Mouse (Mus musculus): ENCODE results near the gene Nanog. TPM values are rescaled to one million over a fixed set of nuclear protein-coding genes. Genes with fewer than 3 reads are reported as not detected.
"Not testable (repeated sequence)": the region's sequence is repeated elsewhere in the genome, so short reads cannot be mapped to it uniquely, and the experiment has no call there.

Nanog gene
- polyA plus RNA-seq, 1 experiment from 2014 or later: not detected

- H3K27ac ChIP-seq (ENCODE audit: low read length): no peak overlapping the region
- WGBS (ENCODE audit: insufficient replicate concordance): 50% methylated on average over 3 of the region's 3 CpGs
- no peak for ATAC-seq (ENCODE audit: low read depth)
Measured at GRCm38 (mm10) chr6:122695398-122695797, 11.9 kb upstream of the Nanog start.

DNA sequence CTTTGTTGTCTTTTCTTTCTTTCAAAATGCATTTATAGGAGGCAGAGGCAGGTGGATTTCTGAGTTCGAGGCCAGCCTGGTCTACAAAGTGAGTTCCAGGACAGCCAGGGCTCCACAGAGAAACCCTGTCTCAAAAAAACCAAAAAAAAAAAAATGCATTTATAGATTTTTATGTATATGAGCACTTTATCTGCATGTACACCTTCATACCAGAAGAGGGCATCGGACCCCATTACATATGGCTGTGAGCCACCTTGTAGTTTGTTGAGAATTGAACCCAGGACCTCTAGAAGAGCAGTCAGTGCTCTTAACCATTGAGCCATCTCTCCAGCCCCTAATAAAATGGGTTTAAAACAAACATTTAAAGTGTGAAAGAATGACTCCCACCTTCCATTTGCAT, 7.7 kb upstream of the Nanog start:
- not testable (repeated sequence) for H3K27ac ChIP-seq (ENCODE audit: low read length); H3K9me3 ChIP-seq (replicated peaks; ENCODE audit: control insufficient read depth, low read length); ATAC-seq (ENCODE audit: low read depth); H3K9ac ChIP-seq (ENCODE audit: low read depth, low read length); H3K4me2 ChIP-seq (ENCODE audit: low read depth, low read length); H3K36me3 ChIP-seq (ENCODE audit: control insufficient read depth, insufficient read depth); H3K4me3 ChIP-seq (ENCODE audit: low read depth, low read length); H3K27me3 ChIP-seq (ENCODE audit: control insufficient read depth, insufficient read depth, low read depth, low read length); H3K4me1 ChIP-seq (ENCODE audit: control insufficient read depth, low read depth, low read length)
- 57% methylated on average over 2 of the region's 2 CpGs for WGBS (ENCODE audit: insufficient replicate concordance)

More at GRCm38 (mm10) chr6:122695398-122695797, 11.9 kb upstream of the Nanog start:
- Histone ChIP-seq H3K4me1 (ENCODE audit: control insufficient read depth, low read depth, low read length) (no peaks in the 10 kb centered on the region), H3K4me3 (ENCODE audit: low read depth, low read length) (no peak overlapping the region), H3K9me3 (replicated peaks; ENCODE audit: control insufficient read depth, low read length) (no peaks in the 10 kb centered on the region), H3K4me2 (ENCODE audit: low read depth, low read length) (no peak overlapping the region), H3K9ac (ENCODE audit: low read depth, low read length) (no peak overlapping the region), H3K27me3 (ENCODE audit: control insufficient read depth, insufficient read depth, low read depth, low read length) (no peaks in the 10 kb centered on the region), H3K36me3 (ENCODE audit: control insufficient read depth, insufficient read depth) (no peaks in the 10 kb centered on the region)

- H3K27me3 ChIP-seq (ENCODE audit: control insufficient read depth, insufficient read depth, low read depth, low read length): no peaks in the 10 kb centered on the region
- H3K9ac ChIP-seq (ENCODE audit: low read depth, low read length): no peak overlapping the region
- H3K4me1 ChIP-seq (ENCODE audit: control insufficient read depth, low read depth, low read length): no peaks in the 10 kb centered on the region
- no peaks in the 10 kb centered on the region for H3K9me3 ChIP-seq (replicated peaks; ENCODE audit: control insufficient read depth, low read length)
- no peak overlapping the region for H3K4me3 ChIP-seq (ENCODE audit: low read depth, low read length)
- WGBS (ENCODE audit: insufficient replicate concordance): 75% methylated on average over 5 of the region's 5 CpGs
- no peak for ATAC-seq (ENCODE audit: low read depth)
- H3K36me3 ChIP-seq (ENCODE audit: control insufficient read depth, insufficient read depth): no peaks in the 10 kb centered on the region
- no peak overlapping the region for H3K27ac ChIP-seq (ENCODE audit: low read length)
- H3K4me2 ChIP-seq (ENCODE audit: low read depth, low read length): no peak overlapping the region
Measured at GRCm38 (mm10) chr6:122701816-122702215, 5.5 kb upstream of the Nanog start.

GRCm38 (mm10) chr6:122702480-122703124, 4.7 kb upstream of the Nanog start:
- Histone ChIP-seq H3K4me2 (ENCODE audit: low read depth, low read length) (no peak overlapping the region), H3K9ac (ENCODE audit: low read depth, low read length) (no peak overlapping the region), H3K9me3 (replicated peaks; ENCODE audit: control insufficient read depth, low read length) (no peaks in the 10 kb centered on the region), H3K27me3 (ENCODE audit: control insufficient read depth, insufficient read depth, low read depth, low read length) (no peaks in the 10 kb centered on the region), H3K36me3 (ENCODE audit: control insufficient read depth, insufficient read depth) (no peaks in the 10 kb centered on the region), H3K4me1 (ENCODE audit: control insufficient read depth, low read depth, low read length) (no peaks in the 10 kb centered on the region), H3K27ac (ENCODE audit: low read length) (no peak overlapping the region), H3K4me3 (ENCODE audit: low read depth, low read length) (no peak overlapping the region)
- no peak for ATAC-seq (ENCODE audit: low read depth)
- 21% methylated on average over 20 of the region's 20 CpGs for WGBS (ENCODE audit: insufficient replicate concordance)

DNA sequence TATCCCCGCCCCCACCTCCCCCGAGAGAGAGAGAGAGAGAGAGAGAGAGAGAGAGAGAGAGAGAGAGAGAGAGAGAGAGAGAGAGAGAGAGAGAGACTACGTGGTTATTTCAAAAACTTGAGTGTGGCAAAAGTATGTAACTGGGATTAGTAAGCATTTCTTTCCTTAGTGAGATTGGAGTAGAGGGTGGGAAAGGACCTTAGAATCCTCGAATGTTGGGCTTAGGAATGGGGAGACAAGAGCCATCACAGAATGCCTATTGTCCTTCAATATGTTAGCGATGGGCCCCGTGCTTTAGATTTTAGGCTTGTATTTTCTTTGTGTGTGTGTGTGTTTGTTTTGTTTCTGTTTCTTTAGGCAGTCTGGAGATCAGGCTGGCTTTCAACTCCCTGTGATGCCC, 4.0 kb upstream of the Nanog start:
- H3K36me3 ChIP-seq (ENCODE audit: control insufficient read depth, insufficient read depth): no peaks in the 10 kb centered on the region
- H3K4me2 ChIP-seq (ENCODE audit: low read depth, low read length): no peak overlapping the region
- no peak overlapping the region for H3K9ac ChIP-seq (ENCODE audit: low read depth, low read length)
- no peaks in the 10 kb centered on the region for H3K27me3 ChIP-seq (ENCODE audit: control insufficient read depth, insufficient read depth, low read depth, low read length)
- no peaks in the 10 kb centered on the region for H3K9me3 ChIP-seq (replicated peaks; ENCODE audit: control insufficient read depth, low read length)
- no peak overlapping the region for H3K4me3 ChIP-seq (ENCODE audit: low read depth, low read length)
- H3K27ac ChIP-seq (ENCODE audit: low read length): no peak overlapping the region
- no peaks in the 10 kb centered on the region for H3K4me1 ChIP-seq (ENCODE audit: control insufficient read depth, low read depth, low read length)
- no peak for ATAC-seq (ENCODE audit: low read depth)
- 25% methylated on average over 6 of the region's 6 CpGs for WGBS (ENCODE audit: insufficient replicate concordance)

DNA sequence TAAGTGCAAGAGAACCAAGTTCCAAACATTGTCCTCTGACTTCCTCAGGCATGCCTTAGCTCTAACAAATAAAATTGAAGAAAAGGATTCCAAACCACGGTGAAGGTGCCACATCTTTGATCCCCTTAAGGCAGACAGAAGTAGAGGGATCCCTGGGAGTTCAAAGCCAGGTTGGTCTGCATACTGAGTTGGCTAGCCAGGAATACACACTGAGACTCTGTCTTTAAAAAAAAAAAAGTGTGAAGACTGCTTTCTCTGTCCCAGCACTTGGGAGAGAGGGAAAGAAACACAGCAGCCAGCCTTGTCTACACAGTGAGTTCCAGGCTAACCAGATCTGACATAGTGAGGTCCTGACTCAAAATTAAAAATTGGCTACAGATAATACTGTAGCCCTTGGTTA, 3.6 kb upstream of the Nanog start:
- no peak overlapping the region for H3K4me2 ChIP-seq (ENCODE audit: low read depth, low read length)
- H3K27me3 ChIP-seq (ENCODE audit: control insufficient read depth, insufficient read depth, low read depth, low read length): no peaks in the 10 kb centered on the region
- no peak for ATAC-seq (ENCODE audit: low read depth)
- H3K36me3 ChIP-seq (ENCODE audit: control insufficient read depth, insufficient read depth): no peaks in the 10 kb centered on the region
- no peaks in the 10 kb centered on the region for H3K9me3 ChIP-seq (replicated peaks; ENCODE audit: control insufficient read depth, low read length)
- H3K9ac ChIP-seq (ENCODE audit: low read depth, low read length): no peak overlapping the region
- no peak overlapping the region for H3K4me3 ChIP-seq (ENCODE audit: low read depth, low read length)
- H3K27ac ChIP-seq (ENCODE audit: low read length): no peak overlapping the region
- WGBS (ENCODE audit: insufficient replicate concordance): 29% methylated on average over 1 of the region's 1 CpGs
- H3K4me1 ChIP-seq (ENCODE audit: control insufficient read depth, low read depth, low read length): no peaks in the 10 kb centered on the region

DNA sequence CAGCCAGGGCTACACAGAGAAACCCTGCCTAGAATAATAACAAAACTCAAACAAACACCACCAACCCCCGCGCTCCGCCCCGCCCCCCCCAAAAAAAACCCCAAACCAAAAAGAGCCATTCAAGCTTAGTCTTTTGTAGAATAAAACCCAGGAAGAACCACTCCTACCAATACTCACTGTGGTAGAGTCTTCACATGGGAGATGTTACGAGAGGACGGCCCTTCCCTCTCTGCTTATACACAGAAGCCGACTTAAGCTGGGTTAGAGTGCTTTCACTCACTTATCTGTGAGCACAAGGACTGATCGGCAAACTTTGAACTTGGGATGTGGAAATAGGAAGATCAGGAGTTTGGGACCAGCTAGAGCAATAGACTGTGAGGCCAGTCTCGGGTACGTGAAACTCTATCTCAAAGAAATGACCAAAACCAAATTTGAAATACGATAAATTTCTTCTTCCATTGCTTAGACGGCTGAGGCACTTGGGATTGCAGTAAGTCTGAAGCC, 900 bp upstream of the Nanog start:
- Histone ChIP-seq H3K4me2 (ENCODE audit: low read depth, low read length) (no peak overlapping the region), H3K9me3 (replicated peaks; ENCODE audit: control insufficient read depth, low read length) (no peaks in the 10 kb centered on the region), H3K36me3 (ENCODE audit: control insufficient read depth, insufficient read depth) (no peaks in the 10 kb centered on the region), H3K9ac (ENCODE audit: low read depth, low read length) (no peak overlapping the region), H3K27me3 (ENCODE audit: control insufficient read depth, insufficient read depth, low read depth, low read length) (no peaks in the 10 kb centered on the region), H3K4me1 (ENCODE audit: control insufficient read depth, low read depth, low read length) (no peaks in the 10 kb centered on the region), H3K4me3 (ENCODE audit: low read depth, low read length) (no peak overlapping the region), H3K27ac (ENCODE audit: low read length) (no peak overlapping the region)
- WGBS (ENCODE audit: insufficient replicate concordance): 63% methylated on average over 12 of the region's 12 CpGs
- ATAC-seq (ENCODE audit: low read depth): no peak

- Histone ChIP-seq H3K9ac (ENCODE audit: low read depth, low read length) (no peak overlapping the region), H3K36me3 (ENCODE audit: control insufficient read depth, insufficient read depth) (no peaks in the 10 kb centered on the region), H3K27ac (ENCODE audit: low read length) (no peak overlapping the region), H3K27me3 (ENCODE audit: control insufficient read depth, insufficient read depth, low read depth, low read length) (no peaks in the 10 kb centered on the region), H3K4me3 (ENCODE audit: low read depth, low read length) (no peak overlapping the region), H3K4me2 (ENCODE audit: low read depth, low read length) (no peak overlapping the region), H3K9me3 (replicated peaks; ENCODE audit: control insufficient read depth, low read length) (no peaks in the 10 kb centered on the region), H3K4me1 (ENCODE audit: control insufficient read depth, low read depth, low read length) (no peaks in the 10 kb centered on the region)
- ATAC-seq (ENCODE audit: low read depth): no peak
- 45% methylated on average over 4 of the region's 4 CpGs for WGBS (ENCODE audit: insufficient replicate concordance)
Measured at GRCm38 (mm10) chr6:122708826-122709225, 1.5 kb downstream of the Nanog start.

DNA sequence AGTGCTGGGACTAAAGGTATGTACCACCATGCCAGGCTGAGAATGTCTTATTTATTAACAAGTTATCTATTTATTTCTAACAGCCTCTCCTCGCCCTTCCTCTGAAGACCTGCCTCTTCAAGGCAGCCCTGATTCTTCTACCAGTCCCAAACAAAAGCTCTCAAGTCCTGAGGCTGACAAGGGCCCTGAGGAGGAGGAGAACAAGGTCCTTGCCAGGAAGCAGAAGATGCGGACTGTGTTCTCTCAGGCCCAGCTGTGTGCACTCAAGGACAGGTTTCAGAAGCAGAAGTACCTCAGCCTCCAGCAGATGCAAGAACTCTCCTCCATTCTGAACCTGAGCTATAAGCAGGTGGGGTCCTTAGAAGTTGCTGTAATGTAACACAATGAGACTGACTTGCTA, 4.2 kb downstream of the Nanog start:
- no peak overlapping the region for H3K4me2 ChIP-seq (ENCODE audit: low read depth, low read length)
- ATAC-seq (ENCODE audit: low read depth): no peak
- H3K4me1 ChIP-seq (ENCODE audit: control insufficient read depth, low read depth, low read length): no peaks in the 10 kb centered on the region
- H3K9ac ChIP-seq (ENCODE audit: low read depth, low read length): no peak overlapping the region
- no peak overlapping the region for H3K4me3 ChIP-seq (ENCODE audit: low read depth, low read length)
- no peaks in the 10 kb centered on the region for H3K36me3 ChIP-seq (ENCODE audit: control insufficient read depth, insufficient read depth)
- H3K9me3 ChIP-seq (replicated peaks; ENCODE audit: control insufficient read depth, low read length): no peaks in the 10 kb centered on the region
- no peak overlapping the region for H3K27ac ChIP-seq (ENCODE audit: low read length)
- no peaks in the 10 kb centered on the region for H3K27me3 ChIP-seq (ENCODE audit: control insufficient read depth, insufficient read depth, low read depth, low read length)
- WGBS (ENCODE audit: insufficient replicate concordance): 44% methylated on average over 2 of the region's 2 CpGs
